Mouse (Mus musculus) heart, embryonic 14.5 days (tissue): Measurements from ENCODE around the gene Hmx2. TPM values are rescaled to one million over a fixed set of nuclear protein-coding genes. Genes with fewer than 3 reads are reported as not detected.

ENCODE experiments used
- ATAC-seq: fragments of 200-750 bp; cut with Nextera tagmentation; 2 replicates; pipeline ENCODE4 v1.8.0; 2017; ENCODE audit warnings: low read depth, moderate TSS enrichment; ENCODE audit not compliant: insufficient number of reproducible peaks, insufficient read depth, low FRiP score
- H3K27ac ChIP-seq, 2 experiments: fragments of 200-500 bp in 1 of 2; fragments of 300-500 bp in 1 of 2; sonication (generic) in 1 of 2; replicated peaks in 1 of 2; 2 replicates each; pipeline ENCODE4 v1.5.1; 2012 to 2014; ENCODE audit warnings: low read depth in 2 of 2, low read length in 2 of 2, control low read depth in 1 of 2, mild to moderate bottlenecking in 1 of 2, mixed read lengths in 1 of 2; ENCODE audit not compliant: control insufficient read depth in 1 of 2, insufficient read depth in 1 of 2
- H3K27me3 ChIP-seq: fragments of 300-500 bp; sonication (generic); 2 replicates; pipeline ENCODE4 v1.6.1; 2014; ENCODE audit warnings: mild to moderate bottlenecking, low read length, control low read depth; ENCODE audit not compliant: control insufficient read depth, insufficient read depth
- H3K36me3 ChIP-seq: fragments of 300-500 bp; sonication (generic); 2 replicates; pipeline ENCODE4 v1.6.1; 2014; ENCODE audit warnings: mild to moderate bottlenecking, control low read depth, low read length, mixed read lengths; ENCODE audit not compliant: control insufficient read depth, insufficient read depth
- H3K4me1 ChIP-seq, 2 experiments: fragments of 200-500 bp in 1 of 2; fragments of 300-500 bp in 1 of 2; sonication (generic) in 1 of 2; 2 replicates each; pipeline ENCODE4 v1.6.1; 2012 to 2014; ENCODE audit warnings: low read length in 2 of 2, control low read depth in 1 of 2, mixed read lengths in 1 of 2; ENCODE audit not compliant: control insufficient read depth in 2 of 2, insufficient read depth in 2 of 2
- H3K4me2 ChIP-seq: fragments of 300-500 bp; sonication (generic); 2 replicates; pipeline ENCODE4 v1.6.1; 2014; ENCODE audit warnings: mild to moderate bottlenecking, low read length
- H3K4me3 ChIP-seq, 2 experiments: fragments of 200-500 bp in 1 of 2; fragments of 300-500 bp in 1 of 2; sonication (generic) in 1 of 2; 2 replicates each; pipeline ENCODE4 v1.5.1; 2012 to 2014; ENCODE audit warnings: low read length in 2 of 2, mild to moderate bottlenecking in 2 of 2, control low read depth in 1 of 2, low read depth in 1 of 2, moderate library complexity in 1 of 2; ENCODE audit not compliant: control insufficient read depth in 1 of 2, insufficient read depth in 1 of 2
- H3K9ac ChIP-seq: fragments of 300-500 bp; sonication (generic); 2 replicates; pipeline ENCODE4 v1.6.1; 2014; ENCODE audit warnings: mild to moderate bottlenecking, low read length
- H3K9me3 ChIP-seq: fragments of 300-500 bp; sonication (generic); 2 replicates; pipeline ENCODE4 v1.6.1; 2016; ENCODE audit warnings: low read length, control low read depth; ENCODE audit not compliant: control insufficient read depth
- WGBS: fragments of 180-500 bp; shearing (Covaris S2); extraction: QIAGEN DNeasy Blood & Tissue Kit; methylation state at CpG from one replicate; pipeline ENCODE4 v1.1.7; 2014; 5-methylcytosine and 5-hydroxymethylcytosine counted together
- polyA plus RNA-seq: library from polyadenylated mRNA; unstranded; fragments of >200 nt; fragmentation: Nextera tagmentation; extraction: Ambion mirVana; gene quantifications from 2 replicates; pipeline ENCODE4 v1.2.1, GENCODE M21; 2014

Gene Hmx2
- polyA plus RNA-seq: 0.07 TPM in 1 of 2 replicates, not detected in the other

- peaks cover 98% of the 10 kb centered on the region for H3K27me3 ChIP-seq
Measured at GRCm38 (mm10) chr7:131548473-131548872, at the start of gene Hmx2. Hmx2 (plus strand) TSS chr7:131548773.

GRCm38 (mm10) chr7:131503739-131504138 lies 44.8 kb upstream of the Hmx2 start:
- Histone ChIP-seq H3K27me3 (no peaks in the 10 kb centered on the region), H3K36me3 (no peaks in the 10 kb centered on the region), H3K4me2 (no peak overlapping the region), H3K4me3 (no peak overlapping the region), H3K4me1 (no peaks in the 10 kb centered on the region), H3K9me3 (no peaks in the 10 kb centered on the region), H3K27ac (no peak overlapping the region), H3K9ac (no peak overlapping the region)
- no peak for ATAC-seq
- 62% methylated on average over 2 of the region's 2 CpGs for WGBS

More at GRCm38 (mm10) chr7:131548473-131548872, at the start of gene Hmx2:
- Histone ChIP-seq H3K4me2 (no peak within 1 kb of the TSS), H3K9me3 (no peaks in the 10 kb centered on the region), H3K4me3 (no peak within 1 kb of the TSS), H3K27ac (no peak within 1 kb of the TSS), H3K4me1 (peaks cover 0 to 9% of the 10 kb centered on the region in 2 experiments; a peak in 3 of 4 replicates), H3K9ac (no peak within 1 kb of the TSS), H3K36me3 (no peaks in the 10 kb centered on the region)
- WGBS: 0% methylated on average over 3 of the region's 3 CpGs
- ATAC-seq: no peak

GRCm38 (mm10) chr7:131539979-131540378 lies 8.6 kb upstream of the Hmx2 start:
- 0% methylated on average over 7 of the region's 7 CpGs for WGBS
- ATAC-seq: no peak
- H3K4me2 ChIP-seq: no peak overlapping the region

GRCm38 (mm10) chr7:131541184-131542114 lies 7.1 kb upstream of the Hmx2 start:
- H3K27ac ChIP-seq: no peak overlapping the region
- no peaks in the 10 kb centered on the region for H3K9me3 ChIP-seq
- H3K27me3 ChIP-seq: peaks cover 95% of the 10 kb centered on the region
- no peak for ATAC-seq
- H3K9ac ChIP-seq: no peak overlapping the region
- H3K36me3 ChIP-seq: no peaks in the 10 kb centered on the region
- H3K4me2 ChIP-seq: peak overlapping the region; percentile 69
- H3K4me1 ChIP-seq: peaks cover 6 to 25% of the 10 kb centered on the region in 2 experiments; a peak in 3 of 4 replicates
- peak overlapping the region in 1 of 2 experiments; percentile 39; a peak in 2 of 4 replicates for H3K4me3 ChIP-seq
- WGBS: 2% methylated on average over 40 of the region's 41 CpGs

More at GRCm38 (mm10) chr7:131539979-131540378, 8.6 kb upstream of the Hmx2 start:
- Histone ChIP-seq H3K36me3 (no peaks in the 10 kb centered on the region), H3K9me3 (no peaks in the 10 kb centered on the region), H3K4me3 (no peak overlapping the region), H3K4me1 (peaks cover 6 to 25% of the 10 kb centered on the region in 2 experiments; a peak in 3 of 4 replicates), H3K27me3 (peaks cover 80% of the 10 kb centered on the region), H3K9ac (no peak overlapping the region), H3K27ac (no peak overlapping the region)

GRCm38 (mm10) chr7:131542115-131542871 lies 6.3 kb upstream of the Hmx2 start, which contains the start of gene Hmx3:
Hmx3 (plus strand) TSS chr7:131542867.
- H3K27me3 ChIP-seq: peaks cover 96% of the 10 kb centered on the region
- no peaks in the 10 kb centered on the region for H3K36me3 ChIP-seq
- ATAC-seq: no peak
- peak within 1 kb of the TSS; percentile 69 for H3K4me2 ChIP-seq
- no peak within 1 kb of the TSS for H3K27ac ChIP-seq
- no peaks in the 10 kb centered on the region for H3K9me3 ChIP-seq
- H3K4me1 ChIP-seq: peaks cover 6 to 25% of the 10 kb centered on the region in 2 experiments; a peak in 3 of 4 replicates
- peak within 1 kb of the TSS; percentile 25 to 39 for H3K4me3 ChIP-seq
- under 1% methylated on average over 55 of the region's 65 CpGs for WGBS
- H3K9ac ChIP-seq: no peak within 1 kb of the TSS

GRCm38 (mm10) chr7:131542872-131543622 lies 5.5 kb upstream of the Hmx2 start:
- 1% methylated on average over 44 of the region's 71 CpGs for WGBS
- no peak overlapping the region for H3K9ac ChIP-seq
- ATAC-seq: no peak

More at GRCm38 (mm10) chr7:131542872-131543622, 5.5 kb upstream of the Hmx2 start:
- H3K36me3 ChIP-seq: no peaks in the 10 kb centered on the region
- H3K4me1 ChIP-seq: peaks cover 6 to 25% of the 10 kb centered on the region in 2 experiments; a peak in 3 of 4 replicates
- H3K4me2 ChIP-seq: peak overlapping the region; percentile 69
- peak overlapping the region; percentile 25 to 39; a peak in 3 of 4 replicates for H3K4me3 ChIP-seq
- peaks cover 99% of the 10 kb centered on the region for H3K27me3 ChIP-seq
- no peaks in the 10 kb centered on the region for H3K9me3 ChIP-seq
- no peak overlapping the region for H3K27ac ChIP-seq
